Mouse (Mus musculus): ENCODE results near the gene Mmgt2.

DNA sequence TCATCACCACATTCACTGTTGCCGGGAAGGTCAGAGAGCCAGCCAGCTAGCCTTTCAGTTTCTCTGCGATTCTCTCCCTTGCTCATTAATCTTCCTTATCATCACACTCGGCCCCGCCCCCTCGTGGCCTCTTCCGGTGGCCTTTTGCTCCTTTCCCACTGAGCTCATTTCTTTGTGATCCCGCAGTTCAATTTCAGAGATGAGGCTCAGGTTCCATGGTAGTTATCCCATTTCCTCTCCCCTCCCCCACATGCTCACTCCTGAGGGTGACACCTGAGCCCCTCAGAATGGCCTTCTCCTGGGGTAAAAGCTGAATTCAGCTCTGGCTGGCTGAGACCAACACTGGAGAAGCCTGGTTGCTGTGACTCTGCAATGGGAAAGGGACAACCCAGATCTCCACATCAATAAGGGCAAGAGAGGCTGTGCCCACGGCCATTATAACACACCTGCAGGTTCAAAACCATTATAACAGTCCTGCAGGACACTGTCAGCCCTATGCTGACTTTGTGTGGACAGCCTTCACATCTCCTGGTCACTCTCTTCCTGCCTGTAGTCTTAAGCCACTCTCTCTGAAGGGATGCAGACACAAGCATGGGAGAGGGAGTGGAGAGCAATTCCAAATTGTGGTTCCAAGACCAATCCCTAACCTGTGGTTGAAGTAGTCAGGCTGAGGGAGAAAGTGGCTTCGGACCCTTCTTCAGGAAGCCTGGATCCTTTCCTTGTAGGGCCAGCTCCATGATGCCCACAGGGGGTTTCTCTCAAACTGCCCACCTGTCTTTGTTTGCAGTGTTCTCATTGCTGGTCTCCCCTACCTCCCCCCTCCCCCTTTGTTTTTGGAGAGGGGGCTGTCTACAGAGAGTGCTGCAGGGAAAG, 18.9 kb upstream of the Mmgt2 start:
- no peak for TF ChIP-seq POLR2A (IDR thresholded peaks at IDR 0.05; ENCODE audit: control insufficient read depth, low read depth, low read length)
- TF ChIP-seq CTCF (IDR thresholded peaks at IDR 0.05; ENCODE audit: control insufficient read depth, insufficient read depth, insufficient replicate concordance, low read depth, low read length) = no peak
